Mouse (Mus musculus): ENCODE data around the gene H2afv.
A peak's percentile ranks its signal among the peaks of the same experiment; 100 is the strongest.

DNA sequence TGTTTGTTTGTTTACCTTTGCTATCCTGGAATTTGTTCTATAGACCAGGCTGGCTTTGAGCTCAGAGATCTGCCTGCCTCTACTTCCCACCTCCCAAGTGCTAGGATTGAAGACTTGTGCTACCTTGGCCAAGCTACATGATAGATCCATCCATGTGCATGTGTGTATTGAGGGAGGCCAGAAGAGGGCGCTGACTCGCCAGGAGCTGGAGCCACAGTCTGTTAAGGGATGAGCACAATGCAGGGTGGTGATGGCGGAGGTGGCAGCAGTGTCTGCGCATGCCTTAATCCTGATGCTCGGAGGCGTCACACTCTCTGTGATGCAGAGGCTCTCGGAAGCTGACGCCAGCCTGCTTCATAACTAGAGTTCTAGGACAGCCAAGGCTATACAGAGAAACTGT is 7.8 kb downstream of the H2afv start:
- TF ChIP-seq CTCF (IDR thresholded peaks at IDR 0.05; ENCODE audit: low read depth, low read length) (peak; percentile 71), POLR2A (IDR thresholded peaks at IDR 0.05; ENCODE audit: borderline replicate concordance, low read depth, low read length) (no peak)

Data from bone marrow macrophage, adult 2 months (primary cell).